Mouse (Mus musculus): Measurements from ENCODE around the gene Map4. TPM values are rescaled to one million over a fixed set of nuclear protein-coding genes. Genes with fewer than 3 reads are reported as not detected.

Gene Map4
- polyA plus RNA-seq, 1 experiment from 2014 or later: 77.6 TPM

- Histone ChIP-seq H3K36me3 (peaks cover 9% of the 10 kb centered on the region; the same call in 1 of the 2 replicates), H3K9me3 (replicated peaks) (no peaks in the 10 kb centered on the region)
These were observed 70.7 kb downstream of the Map4 start for GRCm38 (mm10) chr9:110001946-110002345.

GRCm38 (mm10) chr9:110002413-110002812, 71.2 kb downstream of the Map4 start:
- Histone ChIP-seq H3K9ac (no peak overlapping the region), H3K9me3 (replicated peaks) (no peaks in the 10 kb centered on the region), H3K27ac (no peak overlapping the region), H3K4me3 (no peak overlapping the region), H3K36me3 (peaks cover 9% of the 10 kb centered on the region; the same call in 1 of the 2 replicates), H3K4me1 (replicated peaks) (no peaks in the 10 kb centered on the region), H3K4me2 (no peak overlapping the region), H3K27me3 (no peaks in the 10 kb centered on the region)
- no peak for ATAC-seq (replicated peaks; ENCODE audit: insufficient number of reproducible peaks, insufficient read depth, low FRiP score, low read depth)
- WGBS: 75% methylated on average over 3 of the region's 3 CpGs

More at GRCm38 (mm10) chr9:110001946-110002345, 70.7 kb downstream of the Map4 start:
- Histone ChIP-seq H3K4me1 (replicated peaks) (no peaks in the 10 kb centered on the region), H3K9ac (no peak overlapping the region), H3K27me3 (no peaks in the 10 kb centered on the region), H3K4me2 (no peak overlapping the region), H3K4me3 (no peak overlapping the region), H3K27ac (no peak overlapping the region)
- no peak for ATAC-seq (replicated peaks; ENCODE audit: insufficient number of reproducible peaks, insufficient read depth, low FRiP score, low read depth)
- 55% methylated on average over 1 of the region's 1 CpGs for WGBS

GRCm38 (mm10) chr9:110019224-110019623, 88.0 kb downstream of the Map4 start:
- H3K36me3 ChIP-seq: no peaks in the 10 kb centered on the region
- H3K9ac ChIP-seq: no peak overlapping the region
- no peak overlapping the region for H3K4me3 ChIP-seq
- H3K4me2 ChIP-seq: no peak overlapping the region
- no peak overlapping the region for H3K27ac ChIP-seq
- no peak for ATAC-seq (replicated peaks; ENCODE audit: insufficient number of reproducible peaks, insufficient read depth, low FRiP score, low read depth)
- no peaks in the 10 kb centered on the region for H3K27me3 ChIP-seq
- no peaks in the 10 kb centered on the region for H3K9me3 ChIP-seq (replicated peaks)
- 57% methylated on average over 7 of the region's 7 CpGs for WGBS
- no peaks in the 10 kb centered on the region for H3K4me1 ChIP-seq (replicated peaks)

- H3K36me3 ChIP-seq: no peaks in the 10 kb centered on the region
- H3K4me3 ChIP-seq: no peak overlapping the region
- 79% methylated on average over 5 of the region's 5 CpGs for WGBS
- ATAC-seq (replicated peaks; ENCODE audit: insufficient number of reproducible peaks, insufficient read depth, low FRiP score, low read depth): no peak
- no peak overlapping the region for H3K27ac ChIP-seq
- no peaks in the 10 kb centered on the region for H3K4me1 ChIP-seq (replicated peaks)
- H3K4me2 ChIP-seq: no peak overlapping the region
- no peaks in the 10 kb centered on the region for H3K27me3 ChIP-seq
- H3K9ac ChIP-seq: no peak overlapping the region
- H3K9me3 ChIP-seq (replicated peaks): no peaks in the 10 kb centered on the region
These were observed 89.1 kb downstream of the Map4 start for GRCm38 (mm10) chr9:110020405-110020804.

- H3K27me3 ChIP-seq: no peaks in the 10 kb centered on the region
- no peaks in the 10 kb centered on the region for H3K9me3 ChIP-seq (replicated peaks)
- WGBS: 98% methylated on average over 1 of the region's 1 CpGs
- ATAC-seq (replicated peaks; ENCODE audit: insufficient number of reproducible peaks, insufficient read depth, low FRiP score, low read depth): no peak
- peaks cover 6% of the 10 kb centered on the region; the same call in 1 of the 2 replicates for H3K36me3 ChIP-seq
- H3K4me2 ChIP-seq: no peak overlapping the region
- H3K9ac ChIP-seq: no peak overlapping the region
- no peaks in the 10 kb centered on the region for H3K4me1 ChIP-seq (replicated peaks)
- H3K27ac ChIP-seq: no peak overlapping the region
- no peak overlapping the region for H3K4me3 ChIP-seq
These were observed 90.2 kb downstream of the Map4 start for GRCm38 (mm10) chr9:110021463-110021862.

GRCm38 (mm10) chr9:110022151-110022550, 90.9 kb downstream of the Map4 start:
- Histone ChIP-seq H3K36me3 (peaks cover 6% of the 10 kb centered on the region; the same call in 1 of the 2 replicates), H3K27me3 (no peaks in the 10 kb centered on the region), H3K4me2 (no peak overlapping the region), H3K4me1 (replicated peaks) (no peaks in the 10 kb centered on the region), H3K9ac (no peak overlapping the region), H3K9me3 (replicated peaks) (no peaks in the 10 kb centered on the region), H3K27ac (no peak overlapping the region), H3K4me3 (no peak overlapping the region)
- ATAC-seq (replicated peaks; ENCODE audit: insufficient number of reproducible peaks, insufficient read depth, low FRiP score, low read depth): no peak
- 96% methylated on average over 2 of the region's 2 CpGs for WGBS

- no peaks in the 10 kb centered on the region for H3K27me3 ChIP-seq
- no peak overlapping the region for H3K4me2 ChIP-seq
- peaks cover 62% of the 10 kb centered on the region for H3K36me3 ChIP-seq
- no peaks in the 10 kb centered on the region for H3K4me1 ChIP-seq (replicated peaks)
- H3K9ac ChIP-seq: no peak overlapping the region
- ATAC-seq (replicated peaks; ENCODE audit: insufficient number of reproducible peaks, insufficient read depth, low FRiP score, low read depth): no peak
- 60% methylated on average over 4 of the region's 4 CpGs for WGBS
- H3K9me3 ChIP-seq (replicated peaks): no peaks in the 10 kb centered on the region
- H3K4me3 ChIP-seq: no peak overlapping the region
- H3K27ac ChIP-seq: no peak overlapping the region
These were observed 103.8 kb downstream of the Map4 start for GRCm38 (mm10) chr9:110035091-110035490.

GRCm38 (mm10) chr9:110037895-110038294, 106.6 kb downstream of the Map4 start:
- Histone ChIP-seq H3K27me3 (no peaks in the 10 kb centered on the region), H3K27ac (no peak overlapping the region), H3K4me3 (no peak overlapping the region), H3K4me2 (no peak overlapping the region), H3K9ac (no peak overlapping the region), H3K9me3 (replicated peaks) (no peaks in the 10 kb centered on the region), H3K36me3 (peaks cover 54% of the 10 kb centered on the region), H3K4me1 (replicated peaks) (no peaks in the 10 kb centered on the region)
- ATAC-seq (replicated peaks; ENCODE audit: insufficient number of reproducible peaks, insufficient read depth, low FRiP score, low read depth): no peak
- 73% methylated on average over 8 of the region's 8 CpGs for WGBS

- Histone ChIP-seq H3K9me3 (replicated peaks) (no peaks in the 10 kb centered on the region), H3K4me3 (no peak overlapping the region), H3K27me3 (no peaks in the 10 kb centered on the region), H3K36me3 (peaks cover 51% of the 10 kb centered on the region), H3K9ac (no peak overlapping the region), H3K4me2 (no peak overlapping the region), H3K27ac (no peak overlapping the region), H3K4me1 (replicated peaks) (no peaks in the 10 kb centered on the region)
- ATAC-seq (replicated peaks; ENCODE audit: insufficient number of reproducible peaks, insufficient read depth, low FRiP score, low read depth): no peak
- WGBS: 87% methylated on average over 2 of the region's 2 CpGs
These were observed 107.2 kb downstream of the Map4 start for GRCm38 (mm10) chr9:110038485-110038884.

GRCm38 (mm10) chr9:110044373-110044772, 113.1 kb downstream of the Map4 start:
- Histone ChIP-seq H3K9me3 (replicated peaks) (no peaks in the 10 kb centered on the region), H3K4me3 (no peak overlapping the region), H3K4me2 (no peak overlapping the region), H3K27me3 (no peaks in the 10 kb centered on the region), H3K4me1 (replicated peaks) (peaks cover 5% of the 10 kb centered on the region; the same call in 1 of the 2 replicates), H3K27ac (no peak overlapping the region), H3K9ac (no peak overlapping the region), H3K36me3 (peaks cover 19% of the 10 kb centered on the region; the same call in 1 of the 2 replicates)
- 90% methylated on average over 4 of the region's 4 CpGs for WGBS
- no peak for ATAC-seq (replicated peaks; ENCODE audit: insufficient number of reproducible peaks, insufficient read depth, low FRiP score, low read depth)

GRCm38 (mm10) chr9:110045763-110046377, 114.6 kb downstream of the Map4 start:
- ATAC-seq (replicated peaks; ENCODE audit: insufficient number of reproducible peaks, insufficient read depth, low FRiP score, low read depth): no peak
- no peak overlapping the region for H3K4me3 ChIP-seq
- H3K27ac ChIP-seq: no peak overlapping the region
- peaks cover 13% of the 10 kb centered on the region; the same call in 1 of the 2 replicates for H3K36me3 ChIP-seq
- no peaks in the 10 kb centered on the region for H3K27me3 ChIP-seq
- no peaks in the 10 kb centered on the region for H3K9me3 ChIP-seq (replicated peaks)
- peaks cover 5% of the 10 kb centered on the region; the same call in 1 of the 2 replicates for H3K4me1 ChIP-seq (replicated peaks)
- H3K4me2 ChIP-seq: no peak overlapping the region
- no peak overlapping the region for H3K9ac ChIP-seq

GRCm38 (mm10) chr9:110047260-110047659, 116.0 kb downstream of the Map4 start:
- Histone ChIP-seq H3K36me3 (peaks cover 13% of the 10 kb centered on the region; the same call in 1 of the 2 replicates), H3K4me3 (no peak overlapping the region), H3K9ac (no peak overlapping the region), H3K4me1 (replicated peaks) (peaks cover 16% of the 10 kb centered on the region), H3K27ac (no peak overlapping the region), H3K27me3 (no peaks in the 10 kb centered on the region), H3K9me3 (replicated peaks) (no peaks in the 10 kb centered on the region), H3K4me2 (no peak overlapping the region)
- no peak for ATAC-seq (replicated peaks; ENCODE audit: insufficient number of reproducible peaks, insufficient read depth, low FRiP score, low read depth)

Data from heart, embryonic 15.5 days (tissue).